Mouse (Mus musculus): ENCODE data around the gene Ybey.

Gene Ybey

DNA sequence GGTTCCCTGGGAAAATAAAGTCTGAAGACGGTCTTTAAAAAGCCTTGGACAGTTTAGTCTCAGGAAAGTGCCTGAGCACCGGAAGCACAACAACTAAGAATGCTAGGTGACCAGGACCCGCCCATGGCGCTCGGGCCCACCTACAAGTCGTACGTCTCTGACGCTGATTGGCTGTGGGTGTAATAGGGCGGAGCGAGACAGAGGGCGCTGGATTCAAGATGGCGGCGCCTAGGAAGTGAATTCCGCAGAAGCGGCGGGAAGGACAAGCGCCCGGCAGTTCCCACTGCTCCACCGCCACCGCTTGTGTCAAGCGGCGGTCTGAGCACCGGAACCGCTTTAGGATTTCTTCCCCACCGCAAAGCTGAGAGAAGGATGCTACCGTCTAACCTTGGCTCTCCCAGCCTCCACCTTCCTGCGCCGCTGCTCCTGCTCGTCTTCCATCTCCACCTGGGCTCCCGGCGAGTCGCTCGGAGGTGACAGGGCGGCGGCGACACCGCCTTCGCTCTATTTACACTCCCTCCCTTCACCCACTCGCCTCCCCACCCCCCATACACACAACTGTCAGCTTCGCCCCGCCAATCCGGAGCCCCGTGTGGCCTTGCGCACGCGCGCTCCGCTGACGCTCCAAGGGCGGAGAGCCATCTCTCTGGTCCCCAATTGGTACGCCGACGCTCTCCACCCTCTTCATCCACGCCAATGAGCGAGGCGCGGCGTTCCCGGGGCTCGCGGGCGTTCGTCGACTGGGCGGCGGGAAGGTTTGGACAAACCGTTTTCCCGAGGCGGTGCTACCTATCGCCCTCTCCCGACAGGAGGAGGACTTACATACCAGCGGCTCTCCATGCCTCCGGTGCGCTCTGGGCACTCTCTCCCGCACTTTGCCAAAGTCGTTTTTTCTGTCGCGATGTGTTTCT lies 26.5 kb downstream of the Ybey start, which contains the start of gene Pcnt:
Gene Pcnt (minus strand): TSS at position 609 of the 911 bp plus-strand sequence.
- peak; percentile 96 to 99 for DNase-seq

- DNase-seq: no peak
Observed at GRCm38 (mm10) chr10:76440281-76440680, 28.6 kb downstream of the Ybey start, which contains the start of gene AC141477.1. Gene AC141477.1, minus strand, starts transcription at chr10:76440444.

- no peak for DNase-seq
Observed at GRCm38 (mm10) chr10:76439107-76439890, 29.6 kb downstream of the Ybey start.

- DNase-seq: no peak
Observed at GRCm38 (mm10) chr10:76433925-76434324, 35.0 kb downstream of the Ybey start.

DNA sequence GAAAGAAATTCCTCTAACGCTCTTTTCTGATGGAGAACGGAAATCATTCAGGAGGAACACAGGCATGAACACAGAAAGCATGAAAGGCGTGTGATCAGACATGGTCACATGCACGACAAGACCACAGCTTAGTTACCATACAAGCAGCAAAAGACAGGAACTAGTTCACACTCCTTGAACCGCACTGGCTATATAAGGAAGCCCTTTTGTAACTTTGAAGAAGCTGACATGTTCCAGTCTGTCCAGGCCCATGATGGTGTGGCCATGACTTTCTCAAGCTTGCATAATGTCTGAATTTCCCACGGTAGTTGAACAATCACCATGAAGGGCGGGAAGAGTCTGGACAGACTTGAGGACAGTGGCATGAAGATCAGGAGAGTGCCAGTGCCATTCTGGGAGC lies 43.2 kb downstream of the Ybey start:
- DNase-seq: no peak

DNA sequence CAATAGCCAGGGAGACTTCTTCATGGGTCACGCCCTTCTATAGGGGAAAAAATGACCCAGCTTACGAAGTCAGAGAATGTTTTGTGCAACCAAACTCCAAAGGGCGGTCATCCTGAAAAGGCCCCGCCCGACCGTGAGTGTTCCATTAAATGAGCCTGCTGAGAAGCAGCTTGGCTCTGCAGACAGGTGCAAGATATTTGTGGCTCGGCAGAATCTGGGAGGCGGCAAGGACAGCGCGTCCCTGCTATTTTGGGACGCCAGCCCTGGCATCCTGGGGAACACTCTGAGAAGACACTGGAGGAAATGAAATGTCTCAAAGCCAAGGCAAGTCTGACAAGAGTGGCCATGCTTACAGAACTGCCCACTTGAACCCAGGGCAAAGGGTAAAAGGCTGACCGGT lies 52.1 kb downstream of the Ybey start:
- DNase-seq: peak; percentile 79 to 82
